Mouse (Mus musculus) thymus, postnatal 4 days (tissue): Measurements from ENCODE around the gene Grm2.
A peak's percentile ranks its signal among the peaks of the same experiment; 100 is the strongest.
"Not testable (repeated sequence)": the region's sequence is repeated elsewhere in the genome, so short reads cannot be mapped to it uniquely, and the experiment has no call there.

ENCODE experiments used
- DNase-seq: peaks from one replicate; pipeline ENCODE4 v3.0.0; 2021

Gene Grm2

GRCm38 (mm10) chr9:106647226-106647625 is 8.7 kb downstream of the Grm2 start:
- no peak for DNase-seq

GRCm38 (mm10) chr9:106645684-106646271 is 10.1 kb downstream of the Grm2 start:
- DNase-seq: no peak

DNA sequence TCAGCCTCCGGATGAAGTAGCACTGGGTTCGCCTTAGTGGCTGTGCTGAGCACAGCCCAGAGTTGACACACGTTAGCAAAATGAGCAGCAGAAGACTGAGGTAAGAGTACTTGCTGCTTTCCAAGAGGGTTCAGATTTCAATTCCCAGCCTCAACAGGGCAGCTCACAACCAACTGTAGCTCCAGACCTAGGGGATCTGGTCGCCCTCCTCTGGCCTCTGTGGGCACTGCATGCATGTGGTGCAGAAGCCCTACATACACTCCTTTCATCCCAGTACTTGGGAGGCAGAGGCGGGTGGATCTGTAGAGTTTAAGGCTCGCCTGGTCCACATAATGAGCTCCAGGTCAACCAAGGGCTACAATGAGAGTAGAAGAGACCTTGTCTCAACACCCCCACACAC is 12.1 kb downstream of the Grm2 start:
- DNase-seq: peak; percentile 45

- DNase-seq: peak; percentile 91
These were observed 12.8 kb downstream of the Grm2 start for GRCm38 (mm10) chr9:106643128-106643527.

DNA sequence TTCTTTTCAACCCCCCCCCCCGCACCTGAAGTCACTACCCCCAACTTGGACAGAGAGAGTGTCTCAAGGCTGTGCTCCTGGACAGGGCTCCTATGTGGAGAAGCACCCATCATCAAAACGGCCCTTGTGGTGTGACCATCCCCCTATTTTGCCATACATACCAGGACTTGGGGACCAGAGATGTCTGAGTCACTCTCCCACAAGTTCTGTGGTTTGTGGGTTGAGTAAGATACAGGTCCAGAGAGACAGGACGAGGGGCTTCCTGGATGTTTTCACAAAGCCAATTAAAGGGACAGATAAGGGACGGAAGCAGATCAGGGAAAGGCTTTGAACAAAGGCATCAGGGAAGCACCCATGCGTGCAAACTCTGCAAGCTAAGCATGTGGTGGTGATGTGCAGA is 14.5 kb downstream of the Grm2 start:
- no peak for DNase-seq

DNA sequence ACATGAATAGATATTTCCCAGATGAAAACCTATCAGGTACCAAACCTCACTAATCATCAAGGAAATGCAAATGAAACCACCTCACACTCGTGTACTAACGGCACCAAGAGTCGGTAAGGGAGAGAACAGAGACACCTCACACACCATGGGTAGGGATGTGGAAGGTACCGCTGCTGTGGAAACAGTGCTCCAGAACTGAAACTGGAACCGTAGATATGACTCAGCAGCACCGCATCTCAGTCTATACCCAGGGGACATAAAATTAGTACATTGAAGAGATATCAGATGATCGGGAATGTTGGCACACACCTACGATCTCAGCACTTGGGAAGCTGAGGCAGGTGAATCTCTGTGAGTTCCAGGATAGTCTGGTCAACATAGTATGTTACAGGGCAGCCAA is 17.7 kb downstream of the Grm2 start:
- no peak for DNase-seq

- no peak for DNase-seq
These were observed 23.7 kb downstream of the Grm2 start for GRCm38 (mm10) chr9:106632185-106632584.

DNA sequence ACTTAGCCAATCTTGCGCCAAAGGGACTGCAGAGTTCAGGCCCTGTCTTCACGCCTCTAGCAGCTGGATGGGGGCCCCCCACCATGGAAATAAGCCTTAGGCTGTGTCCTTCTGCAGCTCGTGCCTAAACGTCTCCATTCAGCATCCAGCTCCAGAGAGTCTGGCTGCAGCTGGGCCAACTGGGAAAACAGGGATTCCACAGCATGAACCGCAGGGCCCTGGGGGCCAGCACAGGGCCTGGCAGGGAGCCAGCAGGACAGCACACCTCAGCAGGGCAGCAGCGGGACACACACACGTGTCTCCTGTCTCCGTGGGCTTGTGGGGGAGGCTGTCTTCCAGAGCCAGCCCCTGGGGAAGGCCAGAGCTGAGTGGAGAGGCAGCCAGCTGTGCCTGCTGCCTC is 28.1 kb downstream of the Grm2 start:
- DNase-seq: not testable (repeated sequence)

- no peak for DNase-seq
These were observed 29.6 kb downstream of the Grm2 start, which contains the start of gene Iqcf6 for GRCm38 (mm10) chr9:106626282-106626681. Gene Iqcf6, plus strand, starts transcription at chr9:106626582.

- DNase-seq: no peak
These were observed 38.4 kb downstream of the Grm2 start for GRCm38 (mm10) chr9:106617496-106617895.

- DNase-seq: no peak
These were observed 39.6 kb downstream of the Grm2 start for GRCm38 (mm10) chr9:106616306-106616705.

GRCm38 (mm10) chr9:106614616-106615015 is 41.3 kb downstream of the Grm2 start:
- no peak for DNase-seq

- no peak for DNase-seq
These were observed 41.9 kb downstream of the Grm2 start for GRCm38 (mm10) chr9:106613951-106614350.

DNA sequence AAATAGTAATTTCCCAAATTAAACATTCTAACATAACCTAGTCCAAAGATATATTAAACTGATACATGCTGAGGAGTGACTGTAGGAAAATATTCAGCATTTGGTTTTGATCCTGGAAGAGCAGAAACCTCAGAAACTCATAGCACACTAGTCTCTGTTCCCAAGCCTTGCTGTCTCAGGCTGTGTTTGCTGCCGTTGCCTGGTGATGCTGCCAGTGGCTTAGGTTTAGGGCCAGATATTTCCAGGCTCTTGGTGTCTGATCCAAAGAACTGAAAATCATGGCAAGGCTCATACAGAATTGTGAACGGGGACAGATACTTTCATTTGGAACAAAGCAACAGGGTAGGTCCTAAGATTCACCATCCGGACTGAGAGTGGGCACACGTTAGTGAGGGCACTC is 45.2 kb downstream of the Grm2 start:
- DNase-seq: no peak

DNA sequence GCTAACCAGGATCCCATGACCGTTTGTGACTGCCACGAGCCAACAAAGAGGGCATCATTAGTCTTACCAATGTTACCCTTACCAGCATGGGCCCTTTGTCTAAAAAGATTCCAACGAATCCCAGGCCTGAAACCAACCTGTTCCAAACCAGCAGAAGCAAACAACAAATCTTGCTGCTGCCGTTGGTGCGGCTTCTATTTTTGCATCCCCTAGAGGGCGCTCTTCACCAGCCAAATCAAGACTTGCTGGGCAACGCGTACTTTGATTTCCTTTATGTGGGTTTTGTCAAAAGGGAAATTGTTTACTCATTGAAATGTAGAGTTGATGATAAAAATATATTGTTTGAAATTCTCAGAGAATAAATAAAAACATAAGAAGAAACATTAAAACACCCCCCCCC is 55.3 kb downstream of the Grm2 start:
- peak; percentile 62 for DNase-seq

- DNase-seq: no peak
These were observed 57.4 kb downstream of the Grm2 start for GRCm38 (mm10) chr9:106598466-106598865.

GRCm38 (mm10) chr9:106595836-106596235 is 60.0 kb downstream of the Grm2 start:
- DNase-seq: no peak

DNA sequence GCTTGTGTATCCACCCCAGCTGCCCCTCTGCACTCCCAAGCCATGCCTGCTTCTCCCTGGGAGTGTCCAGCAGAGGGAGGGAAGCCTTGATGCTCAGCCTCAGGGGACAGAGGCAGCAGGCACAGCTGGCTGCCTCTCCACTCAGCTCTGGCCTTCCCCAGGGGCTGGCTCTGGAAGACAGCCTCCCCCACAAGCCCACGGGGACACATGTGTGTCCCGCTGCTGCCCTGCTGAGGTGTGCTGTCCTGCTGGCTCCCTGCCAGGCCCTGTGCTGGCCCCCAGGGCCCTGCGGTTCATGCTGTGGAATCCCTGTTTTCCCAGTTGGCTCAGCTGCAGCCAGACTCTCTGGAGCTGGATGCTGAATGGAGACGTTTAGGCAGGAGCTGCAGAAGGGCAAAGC is 60.5 kb downstream of the Grm2 start:
- not testable (repeated sequence) for DNase-seq
